Mouse (Mus musculus) forebrain, postnatal 0 days (tissue): ENCODE measurements at regions not wholly inside any gene's neighbourhood (a gene's known extent, or its start where the extent isn't known, plus 50 kb on each side); places are given as distances from the start of the nearest gene placed in this dataset.

Experiments used
- ATAC-seq: fragments of 200-750 bp; cut with Nextera tagmentation; 2 replicates; pipeline ENCODE4 v1.8.0; 2017; ENCODE audit warnings: mild to moderate bottlenecking, moderate library complexity
- DNase-seq: peaks from one replicate; pipeline ENCODE4 v3.0.0-alpha.2; 2015
- H3K27ac ChIP-seq: fragments of 300-500 bp; sonication (generic); 2 replicates; pipeline ENCODE4 v1.5.1; 2014; ENCODE audit warnings: low read depth, mild to moderate bottlenecking, antibody characterized with exemption, low read length, moderate library complexity, mixed read lengths
- H3K27me3 ChIP-seq: fragments of 300-500 bp; sonication (generic); 2 replicates; pipeline ENCODE4 v1.6.1; 2014; ENCODE audit warnings: mild to moderate bottlenecking, low read length, mixed read lengths; ENCODE audit not compliant: insufficient read depth
- H3K36me3 ChIP-seq: fragments of 300-500 bp; sonication (generic); 2 replicates; pipeline ENCODE4 v1.6.1; 2014; ENCODE audit warnings: mild to moderate bottlenecking, moderate library complexity; ENCODE audit not compliant: insufficient read depth
- H3K4me1 ChIP-seq: fragments of 300-500 bp; sonication (generic); 2 replicates; pipeline ENCODE4 v1.6.1; 2014; ENCODE audit warnings: antibody characterized with exemption; ENCODE audit not compliant: insufficient read depth
- H3K4me2 ChIP-seq: fragments of 300-500 bp; sonication (generic); 2 replicates; pipeline ENCODE4 v1.6.1; 2014; ENCODE audit warnings: low read depth, mild to moderate bottlenecking, moderate library complexity
- H3K4me3 ChIP-seq: fragments of 300-500 bp; sonication (generic); 2 replicates; pipeline ENCODE4 v1.5.1; 2014; ENCODE audit warnings: low read depth, low read length, mixed read lengths
- H3K9ac ChIP-seq: fragments of 300-500 bp; sonication (generic); 2 replicates; pipeline ENCODE4 v1.6.1; 2014; ENCODE audit warnings: mild to moderate bottlenecking
- H3K9me3 ChIP-seq: fragments of 300-500 bp; sonication (generic); 2 replicates; pipeline ENCODE4 v1.6.1; 2016; ENCODE audit warnings: low read length
- CTCF ChIP-seq: sonication (generic); IDR thresholded peaks from 2 replicates; pipeline ENCODE4 v1.5.1; 2016; ENCODE audit warnings: antibody characterized with exemption, control low read depth, low read depth

- no peak overlapping the region for H3K4me3 ChIP-seq
- no peak overlapping the region for H3K4me2 ChIP-seq
- H3K36me3 ChIP-seq, result no peaks in the 10 kb centered on the region
- no peak overlapping the region for H3K9ac ChIP-seq
- H3K4me1 ChIP-seq, result no peaks in the 10 kb centered on the region
- H3K27ac ChIP-seq, result no peak overlapping the region
- ATAC-seq, result no peak
- TF ChIP-seq CTCF, result peak; percentile 46; the same call in 1 of the 2 replicates
- H3K9me3 ChIP-seq, result no peaks in the 10 kb centered on the region
- DNase-seq, result no peak
- no peaks in the 10 kb centered on the region for H3K27me3 ChIP-seq
Measured at GRCm38 (mm10) chr17:41015317-41015716, 80.5 kb upstream of the Cenpq start.
